Mouse (Mus musculus): ENCODE data around the gene Cxcl14.

GRCm38 (mm10) chr13:56315201-56315600 is 18.9 kb upstream of the Cxcl14 start:
- TF ChIP-seq GATA1 (IDR thresholded peaks at IDR 0.05; ENCODE audit: borderline replicate concordance, low read length) (no peak), FLI1 (IDR thresholded peaks at IDR 0.05; ENCODE audit: low read length) (no peak)
